Mouse (Mus musculus): ENCODE results near the gene Ndufa12. TPM values are rescaled to one million over a fixed set of nuclear protein-coding genes. Genes with fewer than 3 reads are reported as not detected.

Gene Ndufa12
- 100 to 1,000 TPM; 359 to 463 TPM for total RNA-seq (2021)
- long read RNA-seq, experiment 1, transcript Ndufa12-201 (4 exons, 1,110 nt), result major isoform, 64 of 69 reads
- long read RNA-seq, experiment 1, partial matches to known transcripts, result 1 of 69 reads
- long read RNA-seq, experiment 1, other reads (novel, unspliced or antisense), result 4 of 69 reads
- long read RNA-seq, experiment 2, transcript Ndufa12-201 (4 exons, 1,110 nt), result major isoform, 319 of 332 reads
- long read RNA-seq, experiment 2, partial matches to known transcripts, result 6 of 332 reads
- long read RNA-seq, experiment 2, other reads (novel, unspliced or antisense), result 5 of 332 reads

DNA sequence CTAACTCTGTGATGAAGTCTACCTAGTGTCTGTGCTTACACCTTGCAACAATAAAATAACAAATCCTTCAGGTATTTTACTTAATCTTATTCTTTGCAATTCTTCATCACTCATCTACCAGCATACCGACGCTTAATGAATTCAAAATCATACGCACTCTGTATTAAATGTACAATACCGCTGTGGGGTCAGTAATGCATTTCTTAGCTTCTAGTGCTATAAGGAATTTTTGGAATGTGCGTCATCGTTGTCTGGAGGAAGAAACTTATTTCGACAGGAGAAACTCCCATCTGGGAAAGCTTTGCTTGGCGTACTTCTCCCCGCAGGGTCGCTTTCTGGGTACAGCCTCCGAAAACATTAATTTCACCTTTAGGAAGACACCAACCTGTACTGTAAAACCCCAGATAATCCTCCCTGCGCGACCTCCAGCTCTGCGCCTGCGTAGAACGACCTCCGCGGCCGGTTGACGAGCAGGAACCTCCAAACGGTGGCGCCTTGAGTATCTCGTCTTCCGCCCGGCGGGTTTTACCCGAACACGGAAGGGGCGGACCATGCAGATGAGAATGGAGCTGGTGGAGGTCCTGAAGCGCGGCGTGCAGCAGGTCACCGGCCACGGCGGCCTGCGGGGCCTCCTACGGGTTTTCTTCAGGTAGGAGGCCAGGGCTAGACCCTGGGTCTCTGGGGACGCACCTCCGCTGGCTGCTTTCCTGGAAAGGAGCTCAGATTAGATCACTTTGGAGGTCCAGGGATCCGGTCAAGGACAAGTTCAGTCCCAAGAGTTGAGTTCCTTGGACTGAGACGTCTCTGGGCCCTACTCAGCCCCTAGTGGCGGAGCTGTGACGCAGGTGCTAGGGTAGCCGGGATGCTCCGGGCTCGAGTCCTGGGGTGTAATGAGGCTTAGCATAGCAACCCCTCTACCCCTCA is at the start of gene Ndufa12:
TSS of gene Ndufa12 (plus strand) at position 239 of the 924 bp plus-strand sequence.
- DNase-seq (ENCODE audit: low spot score in 2 of 2), result peak; percentile 93 to 95

DNA sequence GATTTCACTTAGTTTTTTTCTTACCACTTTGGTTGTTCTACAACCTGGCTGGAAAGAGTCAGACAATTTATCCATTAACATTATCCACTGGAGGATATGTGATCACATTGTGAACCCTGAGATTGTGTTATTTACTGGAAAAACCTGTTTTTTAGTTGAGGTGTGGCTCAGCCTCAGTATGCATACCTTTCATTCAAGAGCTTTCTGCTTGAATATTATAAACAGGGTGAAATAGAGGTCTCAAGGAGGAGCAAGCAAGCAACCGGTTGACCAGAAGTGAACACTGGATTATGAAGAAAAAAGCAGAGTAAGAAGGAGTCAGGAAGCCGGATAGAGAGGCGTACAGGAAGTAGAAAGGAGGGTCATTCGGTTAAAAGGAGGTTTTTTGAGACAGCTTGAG is 47.0 kb upstream of the Ndufa12 start:
- no peak for DNase-seq (ENCODE audit: low spot score in 2 of 2)

DNA sequence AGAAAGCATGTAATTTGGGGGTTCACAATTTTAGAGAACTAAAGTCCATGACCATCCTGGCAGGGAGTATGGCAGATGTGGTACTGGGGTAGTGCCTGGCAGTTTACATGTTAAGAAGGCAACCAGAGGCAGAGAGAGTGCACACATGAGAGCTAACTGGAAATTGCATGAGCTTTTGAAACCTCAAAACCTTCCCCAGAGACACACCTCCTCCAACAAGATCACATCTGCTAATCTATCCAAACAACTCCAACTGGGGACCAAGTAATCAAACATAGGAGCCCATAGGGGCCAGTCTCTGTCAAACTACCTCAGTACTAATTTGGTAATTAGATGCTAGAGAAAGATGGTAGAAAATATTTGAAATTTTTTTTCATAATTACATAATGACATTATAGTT is 44.7 kb upstream of the Ndufa12 start:
- no peak for DNase-seq (ENCODE audit: low spot score in 2 of 2)

DNA sequence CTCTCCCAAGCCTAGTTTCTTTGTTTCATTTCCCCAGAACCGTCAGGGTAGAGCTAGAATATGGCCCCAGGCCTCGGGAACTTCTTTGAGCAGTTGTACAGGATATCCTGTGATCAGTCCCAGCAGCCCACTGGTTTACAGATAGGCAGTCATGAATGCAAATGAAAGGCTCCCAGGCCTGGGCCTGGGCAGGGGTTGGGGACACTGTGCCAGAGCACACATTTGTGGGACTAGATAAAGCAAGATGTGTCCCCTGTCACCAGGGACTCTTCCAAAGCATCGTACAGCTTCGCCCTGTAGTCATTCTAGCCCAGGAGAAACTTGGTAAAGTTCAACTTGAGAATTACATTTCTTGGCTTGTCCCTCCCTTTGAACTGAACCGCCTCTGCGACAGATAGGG is 39.6 kb upstream of the Ndufa12 start:
- DNase-seq (ENCODE audit: low spot score in 2 of 2), result no peak

DNA sequence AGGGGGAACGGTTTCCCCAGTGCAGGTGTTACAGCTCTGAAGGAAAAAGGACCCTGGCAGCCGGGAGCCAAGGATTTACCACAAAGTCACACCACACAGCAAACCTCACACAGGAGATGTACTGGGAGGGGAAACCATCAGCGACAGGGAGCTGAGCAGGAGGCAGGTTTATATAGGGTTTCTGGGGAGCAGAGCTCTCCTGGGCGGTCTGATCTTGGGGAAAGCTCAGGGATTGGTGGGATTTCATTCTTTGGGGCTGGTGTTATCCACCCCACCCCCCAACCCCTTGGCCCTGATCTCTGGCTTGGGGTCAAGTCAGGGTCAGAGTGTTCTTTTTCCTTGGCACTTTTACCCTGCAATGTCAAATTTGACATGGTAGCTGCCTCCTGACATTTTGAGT is 39.1 kb upstream of the Ndufa12 start:
- no peak for DNase-seq (ENCODE audit: low spot score in 2 of 2)

DNA sequence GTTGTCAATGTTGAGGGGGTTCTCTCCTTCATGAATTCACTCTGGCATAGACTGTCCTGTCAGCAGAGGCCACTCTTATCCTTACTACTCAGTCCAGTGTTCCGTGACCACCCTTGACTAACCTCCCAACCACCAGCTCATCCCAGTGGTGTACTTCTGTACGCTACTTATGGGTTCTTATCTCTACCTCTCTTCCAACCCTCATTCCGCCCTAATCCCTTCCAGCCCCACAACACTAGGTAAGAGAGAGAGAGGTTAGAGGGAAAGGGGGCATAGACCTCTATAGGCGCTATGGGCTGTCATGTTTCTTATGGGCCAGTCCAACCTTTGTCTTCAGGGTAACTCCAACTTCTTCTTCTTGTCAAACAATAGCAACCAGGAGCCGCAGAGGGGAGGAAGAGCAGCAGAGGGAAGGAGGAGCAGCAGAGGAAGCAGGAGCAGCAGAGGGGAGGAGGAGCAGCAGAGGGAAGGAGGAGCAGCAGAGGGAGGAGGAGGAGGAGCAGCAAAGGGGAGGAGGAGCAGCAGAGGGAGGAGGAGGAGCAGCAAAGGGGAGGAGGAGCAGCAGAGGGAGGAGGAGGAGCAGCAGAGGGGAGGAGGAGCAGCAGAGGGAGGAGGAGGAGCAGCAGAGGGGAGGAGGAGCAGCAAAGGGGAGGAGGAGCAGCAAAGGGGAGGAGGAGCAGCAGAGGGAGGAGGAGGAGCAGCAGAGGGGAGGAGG is 37.3 kb upstream of the Ndufa12 start:
- DNase-seq (ENCODE audit: low spot score in 2 of 2), result no peak

DNA sequence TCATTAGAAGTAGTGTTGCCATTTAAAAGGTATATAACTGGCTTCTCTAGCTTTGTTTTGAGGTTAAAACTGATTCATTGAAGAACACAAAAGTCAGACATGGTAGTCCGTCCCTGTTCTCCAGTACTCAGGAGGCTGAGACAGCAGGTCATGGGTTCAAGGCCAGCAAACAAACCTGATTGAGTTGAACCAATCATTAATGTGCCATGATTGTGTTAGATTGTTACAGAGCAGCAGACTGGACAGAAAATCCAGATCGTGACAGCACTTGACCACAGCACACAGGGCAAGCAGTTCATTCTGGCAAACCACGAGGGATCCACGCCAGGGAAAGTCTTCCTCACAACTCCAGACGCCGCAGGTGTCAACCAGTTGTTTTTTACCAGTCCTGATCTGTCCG is 36.5 kb upstream of the Ndufa12 start:
- no peak for DNase-seq (ENCODE audit: low spot score in 2 of 2)

DNA sequence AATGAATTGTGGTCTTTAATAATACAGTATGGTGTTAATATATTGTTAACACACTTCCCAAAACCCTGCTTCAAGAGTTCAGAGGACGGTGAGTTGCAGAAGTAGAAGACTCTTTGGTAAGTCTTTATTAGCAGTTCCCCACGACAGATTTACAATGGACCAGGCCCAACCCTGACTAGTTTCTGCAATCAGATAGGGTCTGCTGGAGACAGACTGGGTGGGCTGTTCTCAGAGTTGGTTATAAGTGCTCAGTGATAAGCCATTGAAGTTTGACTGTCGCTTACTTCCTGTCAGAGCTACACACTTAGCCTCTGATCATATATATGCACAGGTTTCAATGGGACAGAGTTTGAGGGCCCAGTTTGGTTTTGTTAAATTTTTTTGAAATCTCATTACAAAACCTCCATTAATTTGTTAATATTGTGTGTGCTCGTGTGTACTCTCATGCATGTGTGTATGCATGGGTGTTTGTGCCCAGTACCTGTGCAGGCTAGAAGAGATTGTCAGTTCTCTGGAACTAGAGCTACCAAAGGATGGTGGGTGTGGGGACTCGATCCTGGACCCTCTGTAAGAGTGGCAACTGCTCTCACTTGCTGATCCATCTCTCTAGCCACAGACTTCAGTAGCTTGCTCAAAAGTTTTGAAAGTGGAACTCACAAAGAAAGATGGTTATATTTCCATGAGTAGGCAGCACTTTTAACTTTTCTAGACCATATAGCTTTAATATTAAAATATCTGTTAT is 34.2 kb upstream of the Ndufa12 start:
- no peak for DNase-seq (ENCODE audit: low spot score in 2 of 2)

DNA sequence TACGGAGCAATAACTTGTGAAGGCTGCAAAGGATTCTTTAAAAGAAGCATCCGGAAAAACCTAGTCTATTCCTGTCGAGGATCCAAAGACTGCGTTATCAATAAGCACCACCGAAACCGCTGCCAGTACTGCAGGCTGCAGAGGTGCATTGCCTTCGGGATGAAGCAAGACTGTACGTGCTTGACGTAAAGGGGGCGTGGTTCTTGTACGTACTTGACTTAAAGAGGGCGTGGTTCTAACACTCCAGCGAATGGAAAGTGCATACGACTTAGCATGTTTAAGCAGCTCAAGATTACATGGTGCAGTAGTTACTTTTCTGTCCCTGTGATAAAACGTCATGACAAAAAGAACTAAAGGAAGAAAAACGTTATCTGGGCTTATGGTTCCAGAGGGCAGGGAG is 33.1 kb upstream of the Ndufa12 start:
- DNase-seq (ENCODE audit: low spot score in 2 of 2), result no peak

DNA sequence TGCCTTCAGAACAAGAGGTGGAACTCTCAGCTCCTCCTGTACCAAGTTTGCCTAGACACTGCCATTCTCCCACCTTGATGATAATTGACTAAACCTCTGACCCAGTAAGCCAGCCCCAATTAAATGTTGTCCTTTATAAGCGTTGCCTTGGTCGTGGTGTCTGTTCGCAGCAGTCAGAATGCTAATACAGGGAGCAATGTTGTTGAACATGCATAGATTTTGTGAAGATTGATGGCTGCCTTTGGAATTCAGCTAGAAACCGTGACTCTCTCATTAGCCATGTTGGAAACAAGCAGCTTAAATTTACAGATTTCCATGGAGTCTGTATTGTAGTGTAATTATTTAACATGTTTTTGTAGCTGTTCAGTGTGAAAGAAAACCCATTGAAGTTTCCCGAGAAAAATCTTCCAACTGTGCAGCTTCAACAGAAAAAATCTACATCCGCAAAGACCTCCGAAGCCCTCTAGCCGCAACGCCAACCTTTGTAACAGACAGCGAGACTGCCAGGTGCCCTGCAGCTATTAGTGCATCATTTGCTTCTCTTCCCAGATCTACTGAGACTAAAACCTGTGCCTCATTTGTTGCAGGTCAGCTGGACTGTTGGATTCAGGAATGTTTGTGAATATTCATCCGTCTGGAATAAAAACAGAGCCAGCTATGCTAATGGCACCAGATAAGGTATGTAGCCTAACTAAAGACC is 31.3 kb upstream of the Ndufa12 start:
- no peak for DNase-seq (ENCODE audit: low spot score in 2 of 2)

DNA sequence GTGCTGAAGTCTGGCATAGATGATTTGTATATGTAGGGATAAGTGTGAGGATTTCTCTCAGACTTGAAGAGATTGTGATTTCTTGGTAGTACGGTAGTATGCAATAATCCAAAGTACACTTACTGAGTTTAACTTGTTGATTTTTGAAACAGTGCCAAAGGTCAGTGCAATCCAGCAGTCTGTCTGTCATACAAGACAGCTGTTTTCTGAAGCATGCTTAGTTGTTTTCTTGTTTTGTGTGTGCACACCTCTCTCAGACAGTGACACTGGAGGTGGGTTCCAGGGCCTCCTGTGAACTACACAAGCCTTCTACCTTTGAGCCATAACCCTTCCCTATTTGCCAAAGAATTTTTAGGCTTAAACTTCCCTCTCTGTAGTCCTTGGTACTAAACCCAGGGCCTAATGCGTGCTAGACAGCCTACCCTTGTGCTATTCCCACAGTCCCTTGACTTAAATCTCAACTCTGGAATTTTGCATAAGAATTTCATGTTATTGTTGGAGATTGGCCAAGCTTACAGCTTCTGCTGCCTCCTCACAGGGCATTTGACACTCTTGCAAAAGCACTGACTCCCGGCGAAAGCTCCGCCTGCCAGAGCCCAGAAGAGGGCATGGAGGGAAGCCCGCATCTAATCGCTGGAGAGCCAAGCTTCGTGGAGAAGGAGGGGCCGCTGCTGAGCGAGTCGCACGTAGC is 26.9 kb upstream of the Ndufa12 start:
- DNase-seq (ENCODE audit: low spot score in 2 of 2), result no peak

DNA sequence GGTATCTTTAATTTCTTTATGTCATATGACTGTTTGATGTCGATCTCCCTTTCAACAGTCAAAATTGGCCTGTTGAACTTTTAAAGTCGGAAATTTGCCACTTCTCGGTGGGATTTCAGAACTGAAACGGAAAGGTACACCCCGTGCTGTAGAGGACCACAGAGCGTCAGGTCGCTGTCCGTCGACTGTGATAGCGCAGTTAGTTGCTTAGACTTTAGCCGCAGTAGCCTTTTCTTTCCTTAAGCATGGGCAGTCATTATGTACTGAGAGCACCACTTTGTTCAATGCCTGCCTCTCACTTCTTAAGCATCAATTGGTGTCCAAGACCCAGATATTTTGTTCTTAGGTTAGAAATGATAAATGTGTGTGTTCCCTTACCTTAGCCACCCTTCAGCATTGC is 26.4 kb upstream of the Ndufa12 start:
- DNase-seq (ENCODE audit: low spot score in 2 of 2), result no peak

DNA sequence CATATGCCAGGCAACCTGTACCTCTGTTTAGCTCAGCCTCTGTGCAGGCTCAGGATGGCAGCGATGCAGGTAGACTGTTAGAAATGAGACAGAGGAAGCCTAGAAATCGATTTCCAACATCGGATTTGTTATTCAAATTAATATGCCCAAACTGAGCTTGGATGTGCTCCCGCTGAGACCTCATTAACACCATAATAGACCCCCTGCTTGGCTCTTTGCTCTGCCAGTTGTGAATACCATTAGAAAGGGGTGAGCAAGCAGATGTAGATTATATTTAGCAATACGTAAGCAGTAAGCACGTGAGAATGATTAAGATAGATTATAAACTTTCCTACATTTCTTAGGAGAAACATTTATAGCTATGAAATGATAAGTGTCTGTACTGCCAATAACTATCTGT is 25.8 kb upstream of the Ndufa12 start:
- no peak for DNase-seq (ENCODE audit: low spot score in 2 of 2)

DNA sequence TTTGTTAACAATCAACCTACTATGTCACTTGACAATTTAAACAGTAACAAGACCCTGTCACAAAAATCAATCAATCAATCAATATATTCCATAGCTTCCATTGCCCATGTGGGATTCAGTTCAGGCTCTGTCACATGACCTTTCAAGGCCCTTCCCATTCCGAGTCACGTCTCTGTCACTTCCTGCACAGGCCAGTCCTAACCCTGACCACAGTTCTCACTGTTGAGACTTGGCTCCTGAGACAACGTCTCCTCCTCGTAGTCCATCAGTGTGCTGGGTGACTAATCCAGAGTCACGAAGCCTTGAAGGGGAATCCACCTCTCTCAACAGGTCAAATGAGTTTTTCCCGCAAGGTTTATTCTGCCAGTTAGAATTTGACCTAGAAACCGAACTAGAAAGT is 23.9 kb upstream of the Ndufa12 start:
- no peak for DNase-seq (ENCODE audit: low spot score in 2 of 2)

DNA sequence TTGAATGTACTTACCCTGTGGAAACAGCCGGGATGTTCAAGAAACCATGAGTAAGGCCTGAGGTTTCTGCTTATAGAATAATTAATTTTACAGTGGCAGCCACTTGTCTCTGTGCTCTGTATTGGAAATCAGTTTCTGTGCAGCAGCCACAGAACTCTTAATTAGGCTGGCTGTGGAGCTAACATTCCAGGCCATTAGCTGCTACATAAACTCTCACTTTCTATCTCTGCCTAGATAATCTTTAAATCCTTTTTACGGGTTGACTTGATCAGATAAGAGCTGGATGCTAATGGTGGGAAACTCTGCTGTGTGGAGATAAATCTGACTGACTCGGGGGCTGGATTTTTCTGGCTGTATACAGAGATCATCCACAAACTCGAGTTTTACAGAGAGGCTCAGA is 15.3 kb upstream of the Ndufa12 start:
- DNase-seq (ENCODE audit: low spot score in 2 of 2), result no peak

DNA sequence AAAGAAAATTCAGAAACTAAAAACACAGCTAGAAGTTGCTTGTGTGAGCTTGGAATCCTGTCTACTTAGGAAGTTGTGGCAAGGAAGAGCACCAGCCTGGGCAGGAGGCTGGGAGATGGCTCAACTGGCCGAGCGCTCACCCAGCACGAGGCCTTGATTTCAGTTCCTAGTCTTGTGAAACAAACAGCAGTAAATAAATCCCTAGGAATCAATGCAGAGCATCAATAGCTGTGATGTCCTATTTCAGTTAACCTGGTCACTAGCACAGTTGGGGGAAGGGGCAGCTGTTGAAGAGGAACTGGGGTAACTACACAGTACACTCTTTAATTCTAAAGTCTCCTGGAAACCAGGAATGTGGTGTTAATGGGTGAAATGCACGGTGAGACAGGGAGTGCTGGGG is 6.5 kb downstream of the Ndufa12 start:
- no peak for DNase-seq (ENCODE audit: low spot score in 2 of 2)

DNA sequence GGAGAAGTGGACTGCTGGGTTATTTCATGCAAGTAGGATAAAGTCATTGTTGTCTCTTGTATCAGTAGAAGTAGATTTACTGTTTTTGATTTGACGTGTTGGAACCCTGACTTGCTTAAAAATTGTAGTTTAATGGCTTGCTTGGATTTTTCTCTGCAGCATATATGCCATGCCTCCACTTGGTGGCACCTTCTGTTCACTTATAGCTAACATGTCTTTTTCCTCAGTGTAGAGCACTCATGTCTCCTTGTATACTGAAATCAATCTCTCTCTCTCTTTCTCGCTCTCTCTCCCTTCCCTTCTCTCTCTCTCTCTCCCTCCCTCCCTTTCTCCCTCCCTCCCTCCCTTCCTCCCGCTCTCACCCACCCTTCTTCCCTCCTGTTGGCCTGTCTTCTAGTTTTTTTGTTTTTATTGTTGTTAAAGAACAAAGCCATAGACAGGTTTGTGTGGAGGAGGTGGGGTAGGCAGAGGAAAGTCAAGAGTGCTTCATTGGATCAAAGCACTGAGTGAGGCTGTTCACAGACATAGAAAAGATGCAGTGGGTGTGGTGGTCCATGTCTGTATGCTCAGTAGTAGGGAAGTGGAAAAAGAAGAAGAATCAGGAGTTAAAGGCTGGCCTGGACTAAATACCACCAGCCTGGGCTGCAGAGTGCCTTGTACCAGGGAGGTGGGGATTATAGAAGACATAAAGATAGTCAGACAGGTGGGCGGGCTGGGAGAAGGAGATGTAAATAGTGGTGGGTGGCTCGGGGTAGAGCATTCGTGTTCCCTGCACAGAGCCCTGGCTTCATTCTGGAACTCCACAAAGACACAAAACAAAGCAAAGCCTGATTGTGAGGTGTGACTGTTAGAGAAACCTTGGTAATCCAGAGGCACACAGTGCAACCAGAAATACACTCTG is 12.4 kb downstream of the Ndufa12 start:
- no peak for DNase-seq (ENCODE audit: low spot score in 2 of 2)

DNA sequence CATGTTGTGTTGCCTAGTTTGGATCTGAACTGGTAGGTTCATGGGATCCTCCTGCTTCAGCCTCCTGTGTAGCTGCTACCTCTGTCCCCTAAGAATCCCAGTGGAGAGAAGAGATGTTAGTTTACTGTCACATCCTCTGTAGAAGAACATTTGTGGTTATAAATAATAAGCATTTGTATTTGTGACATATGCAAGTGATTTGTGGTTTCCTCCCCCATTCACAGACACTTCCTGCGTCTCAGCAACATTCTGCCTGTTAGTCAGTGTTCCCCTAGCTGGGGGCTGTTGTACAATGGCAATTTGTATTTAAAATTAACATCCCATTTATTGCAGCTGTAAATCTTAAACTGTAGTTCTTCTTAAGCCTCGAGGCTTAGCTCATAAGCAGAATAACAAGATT is 13.2 kb downstream of the Ndufa12 start:
- no peak for DNase-seq (ENCODE audit: low spot score in 2 of 2)
